Mouse (Mus musculus) liver, adult (tissue): ENCODE measurements around the gene Steap3.

Experiments
- GATA4 ChIP-seq: IDR thresholded peaks from 2 replicates; pipeline ENCODE4 v1.6.1; 2014; ENCODE audit warnings: mild to moderate bottlenecking, low read length; ENCODE audit not compliant: insufficient replicate concordance

Steap3 gene

GRCm38 (mm10) chr1:120259249-120259648 lies 13.3 kb downstream of the Steap3 start:
- no peak for TF ChIP-seq GATA4

GRCm38 (mm10) chr1:120258744-120259143 lies 13.8 kb downstream of the Steap3 start:
- TF ChIP-seq GATA4, result no peak

GRCm38 (mm10) chr1:120258245-120258644 lies 14.3 kb downstream of the Steap3 start:
- TF ChIP-seq GATA4, result no peak

GRCm38 (mm10) chr1:120253751-120254150 lies 18.8 kb downstream of the Steap3 start:
- TF ChIP-seq GATA4, result no peak

- TF ChIP-seq GATA4, result no peak
Observed at GRCm38 (mm10) chr1:120252519-120253160, 19.9 kb downstream of the Steap3 start.

- no peak for TF ChIP-seq GATA4
Observed at GRCm38 (mm10) chr1:120251193-120251592, 21.3 kb downstream of the Steap3 start.

GRCm38 (mm10) chr1:120250586-120250985 lies 21.9 kb downstream of the Steap3 start:
- TF ChIP-seq GATA4, result no peak

GRCm38 (mm10) chr1:120249842-120250241 lies 22.7 kb downstream of the Steap3 start:
- TF ChIP-seq GATA4, result no peak

GRCm38 (mm10) chr1:120248156-120248555 lies 24.3 kb downstream of the Steap3 start:
- no peak for TF ChIP-seq GATA4

- no peak for TF ChIP-seq GATA4
Observed at GRCm38 (mm10) chr1:120247351-120247750, 25.2 kb downstream of the Steap3 start.

GRCm38 (mm10) chr1:120246946-120247345 lies 25.6 kb downstream of the Steap3 start:
- no peak for TF ChIP-seq GATA4

- no peak for TF ChIP-seq GATA4
Observed at GRCm38 (mm10) chr1:120245661-120246131, 26.8 kb downstream of the Steap3 start.

GRCm38 (mm10) chr1:120244646-120245045 lies 27.9 kb downstream of the Steap3 start:
- TF ChIP-seq GATA4, result no peak

- TF ChIP-seq GATA4, result no peak
Observed at GRCm38 (mm10) chr1:120243987-120244386, 28.5 kb downstream of the Steap3 start.

- no peak for TF ChIP-seq GATA4
Observed at GRCm38 (mm10) chr1:120237068-120237467, 35.4 kb downstream of the Steap3 start.

- TF ChIP-seq GATA4, result no peak
Observed at GRCm38 (mm10) chr1:120236424-120236823, 36.1 kb downstream of the Steap3 start.

- no peak for TF ChIP-seq GATA4
Observed at GRCm38 (mm10) chr1:120235631-120236215, 36.8 kb downstream of the Steap3 start.
